Mouse (Mus musculus) heart, adult 2 months (tissue): ENCODE data around the gene Epha5.

ENCODE experiments used
- CTCF ChIP-seq: fragments of 200-600 bp; IDR thresholded peaks from 2 replicates; pipeline ENCODE4 v1.8.1; 2022; ENCODE audit warnings: antibody characterized with exemption, mild to moderate bottlenecking, moderate library complexity
- POLR2A ChIP-seq: fragments of 200-500 bp; IDR thresholded peaks from 2 replicates; pipeline ENCODE4 v1.6.1; 2011; ENCODE audit warnings: mild to moderate bottlenecking, low read depth, low read length, control low read depth; ENCODE audit not compliant: insufficient read depth

DNA sequence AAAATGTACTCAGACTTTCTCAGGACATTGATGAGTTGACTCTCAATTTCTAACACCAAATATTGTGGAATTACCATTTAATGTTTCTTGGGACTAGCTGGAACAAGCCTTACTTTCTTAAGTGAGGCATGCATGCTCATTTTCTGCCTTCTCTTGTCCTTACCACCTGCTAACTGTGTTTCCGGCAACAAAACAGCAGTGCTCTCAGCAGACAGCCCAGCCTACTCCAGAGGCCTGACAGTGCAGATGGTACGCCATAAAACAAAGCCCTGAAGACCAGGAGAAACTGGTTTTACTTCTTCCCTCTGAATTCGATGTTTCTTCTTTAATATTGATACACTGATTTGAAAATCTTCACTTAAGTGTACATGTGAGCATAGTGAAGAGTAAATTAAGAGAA lies 39.0 kb upstream of the Epha5 start:
- TF ChIP-seq CTCF = no peak
- no peak for TF ChIP-seq POLR2A
